Mouse (Mus musculus) erythroid progenitor cell, adult 5-6 weeks (primary cell): Measurements from ENCODE around the gene Pde4d. TPM values are rescaled to one million over a fixed set of nuclear protein-coding genes. Genes with fewer than 3 reads are reported as not detected.

Experiments used
- ATAC-seq: replicated peaks from 2 replicates; pipeline ENCODE4 v1.8.0; 2016; ENCODE audit warnings: moderate number of reproducible peaks, mild to moderate bottlenecking, moderate TSS enrichment, inconsistent platforms; ENCODE audit not compliant: poor library complexity, low FRiP score, severe bottlenecking
- total RNA-seq, 2 experiments: library from RNA; stranded (forward) in 1 of 2; stranded (reverse) in 1 of 2; fragments of 150-400 nt in 1 of 2; fragments of 186-747, 209-891 nt in 1 of 2; gene quantifications; 2 replicates each; pipeline versions ENCODE4 v1.2.3 to v1.2.4; 2015 to 2017; ENCODE audit warnings: low replicate concordance in 2 of 2

Gene Pde4d
- total RNA-seq, 2 experiments from 2014 or later, result 61.3 to 82.2 TPM

GRCm38 (mm10) chr13:109518194-109518593 is 1068.4 kb downstream of the Pde4d start:
- ATAC-seq, result no peak

- no peak for ATAC-seq
Observed at GRCm38 (mm10) chr13:109519485-109519884, 1069.7 kb downstream of the Pde4d start.

- no peak for ATAC-seq
Observed at GRCm38 (mm10) chr13:109519966-109520646, 1070.4 kb downstream of the Pde4d start.

GRCm38 (mm10) chr13:109533838-109534523 is 1084.2 kb downstream of the Pde4d start:
- no peak for ATAC-seq

- ATAC-seq, result no peak
Observed at GRCm38 (mm10) chr13:109534709-109535284, 1085.0 kb downstream of the Pde4d start.

- no peak for ATAC-seq
Observed at GRCm38 (mm10) chr13:109536636-109537035, 1086.9 kb downstream of the Pde4d start.

- ATAC-seq, result no peak
Observed at GRCm38 (mm10) chr13:109539371-109539770, 1089.6 kb downstream of the Pde4d start.

- ATAC-seq, result no peak
Observed at GRCm38 (mm10) chr13:109544646-109545045, 1094.9 kb downstream of the Pde4d start.

- no peak for ATAC-seq
Observed at GRCm38 (mm10) chr13:109546337-109546736, 1096.6 kb downstream of the Pde4d start.

GRCm38 (mm10) chr13:109547006-109547587 is 1097.3 kb downstream of the Pde4d start:
- no peak for ATAC-seq

GRCm38 (mm10) chr13:109547700-109548099 is 1098.0 kb downstream of the Pde4d start:
- ATAC-seq, result peak; percentile 49; the same call in 1 of the 2 replicates

- no peak for ATAC-seq
Observed at GRCm38 (mm10) chr13:109548263-109548662, 1098.5 kb downstream of the Pde4d start.

- ATAC-seq, result no peak
Observed at GRCm38 (mm10) chr13:109548771-109549555, 1099.2 kb downstream of the Pde4d start.

- no peak for ATAC-seq
Observed at GRCm38 (mm10) chr13:109551836-109552235, 1102.1 kb downstream of the Pde4d start.

- ATAC-seq, result no peak
Observed at GRCm38 (mm10) chr13:109555513-109555912, 1105.8 kb downstream of the Pde4d start.

GRCm38 (mm10) chr13:109556853-109557252 is 1107.1 kb downstream of the Pde4d start:
- no peak for ATAC-seq

GRCm38 (mm10) chr13:109558341-109559257 is 1108.9 kb downstream of the Pde4d start:
- peak; percentile 46; the same call in 1 of the 2 replicates for ATAC-seq

- no peak for ATAC-seq
Observed at GRCm38 (mm10) chr13:109560261-109560660, 1110.5 kb downstream of the Pde4d start.
